Mouse (Mus musculus) limb, embryonic 14.5 days (tissue): ENCODE data around the gene Hspa12a. TPM values are rescaled to one million over a fixed set of nuclear protein-coding genes. Genes with fewer than 3 reads are reported as not detected.

ENCODE experiments used
- ATAC-seq: fragments of 200-750 bp; cut with Nextera tagmentation; 2 replicates; pipeline ENCODE4 v1.8.0; 2017; ENCODE audit warnings: low read depth, moderate number of reproducible peaks, moderate TSS enrichment; ENCODE audit not compliant: low FRiP score
- DNase-seq: peaks from one replicate; pipeline ENCODE4 v3.0.0-alpha.2; 2015; ENCODE audit warnings: low spot score
- H3K27ac ChIP-seq: fragments of 300-500 bp; sonication (generic); replicated peaks from 2 replicates; pipeline ENCODE4 v1.5.1; 2014; ENCODE audit warnings: low read depth, mild to moderate bottlenecking, low read length, moderate library complexity, mixed read lengths
- H3K27me3 ChIP-seq: fragments of 300-500 bp; sonication (generic); 2 replicates; pipeline ENCODE4 v1.6.1; 2014; ENCODE audit warnings: low read length, mixed read lengths; ENCODE audit not compliant: control insufficient read depth, insufficient read depth
- H3K36me3 ChIP-seq: fragments of 300-500 bp; sonication (generic); 2 replicates; pipeline ENCODE4 v1.6.1; 2014; ENCODE audit warnings: mild to moderate bottlenecking, low read length, moderate library complexity, mixed read lengths; ENCODE audit not compliant: control insufficient read depth, insufficient read depth
- H3K4me1 ChIP-seq: fragments of 300-500 bp; sonication (generic); 2 replicates; pipeline ENCODE4 v1.6.1; 2014; ENCODE audit warnings: antibody characterized with exemption, low read length, mixed read lengths; ENCODE audit not compliant: control insufficient read depth, insufficient read depth
- H3K4me2 ChIP-seq: fragments of 300-500 bp; sonication (generic); replicated peaks from 2 replicates; pipeline ENCODE4 v1.6.1; 2014; ENCODE audit warnings: low read depth, mild to moderate bottlenecking, low read length, moderate library complexity; ENCODE audit not compliant: severe bottlenecking
- H3K4me3 ChIP-seq: fragments of 300-500 bp; sonication (generic); replicated peaks from 2 replicates; pipeline ENCODE4 v1.5.1; 2014; ENCODE audit warnings: low read length
- H3K9ac ChIP-seq: fragments of 300-500 bp; sonication (generic); 2 replicates; pipeline ENCODE4 v1.6.1; 2014; ENCODE audit warnings: mild to moderate bottlenecking, low read depth, low read length, moderate library complexity; ENCODE audit not compliant: severe bottlenecking
- H3K9me3 ChIP-seq: fragments of 300-500 bp; sonication (generic); 2 replicates; pipeline ENCODE4 v1.6.1; 2016; ENCODE audit warnings: low read length; ENCODE audit not compliant: control insufficient read depth
- POLR2A ChIP-seq: fragments of 200-500 bp; IDR thresholded peaks from 2 replicates; pipeline ENCODE4 v1.8.0; 2012; ENCODE audit warnings: inconsistent platforms, mild to moderate bottlenecking, moderate library complexity, borderline replicate concordance; ENCODE audit not compliant: insufficient read depth, insufficient read length; ENCODE audit errors: extremely low read depth
- WGBS: fragments of 180-500 bp; shearing (Covaris S2); extraction: QIAGEN DNeasy Blood & Tissue Kit; methylation state at CpG from one replicate; pipeline ENCODE4 v1.1.7; 2014; 5-methylcytosine and 5-hydroxymethylcytosine counted together
- polyA plus RNA-seq, 2 experiments: library from polyadenylated mRNA; depleted of rRNA in 1 of 2; stranded (reverse) in 1 of 2; unstranded in 1 of 2; fragments of >200 nt; fragmentation: Nextera tagmentation in 1 of 2; extraction: Ambion mirVana in 1 of 2; gene quantifications; 2 replicates each; pipeline versions ENCODE4 v1.2.1 to v1.2.3; 2012 to 2014

Gene Hspa12a
- polyA plus RNA-seq, 2 experiments: 2.4 to 6.1 TPM

- no peaks in the 10 kb centered on the region for H3K9me3 ChIP-seq
- H3K27me3 ChIP-seq: no peaks in the 10 kb centered on the region
- DNase-seq: no peak
- ATAC-seq: no peak
- H3K36me3 ChIP-seq: no peaks in the 10 kb centered on the region
- H3K4me1 ChIP-seq: no peaks in the 10 kb centered on the region
- H3K9ac ChIP-seq: no peak within 1 kb of the TSS
- TF ChIP-seq POLR2A: no peak
- no peak within 1 kb of the TSS for H3K27ac ChIP-seq
- no peak within 1 kb of the TSS for H3K4me2 ChIP-seq
- H3K4me3 ChIP-seq: no peak within 1 kb of the TSS
- 42% methylated on average over 10 of the region's 10 CpGs for WGBS
Measured at GRCm38 (mm10) chr19:58794284-58794683, 149.2 kb downstream of the Hspa12a start, which contains the start of gene 1700019N19Rik. TSS of gene 1700019N19Rik (minus strand) at chr19:58794461.

- WGBS: 76% methylated on average over 11 of the region's 11 CpGs
- Histone ChIP-seq H3K36me3 (no peaks in the 10 kb centered on the region), H3K4me2 (no peak overlapping the region), H3K27me3 (no peaks in the 10 kb centered on the region), H3K27ac (no peak overlapping the region), H3K9ac (no peak overlapping the region), H3K4me3 (no peak overlapping the region), H3K9me3 (no peaks in the 10 kb centered on the region), H3K4me1 (no peaks in the 10 kb centered on the region)
- no peak for ATAC-seq
- no peak for DNase-seq
- no peak for TF ChIP-seq POLR2A
Measured at GRCm38 (mm10) chr19:58789194-58789593, 154.3 kb downstream of the Hspa12a start.

DNA sequence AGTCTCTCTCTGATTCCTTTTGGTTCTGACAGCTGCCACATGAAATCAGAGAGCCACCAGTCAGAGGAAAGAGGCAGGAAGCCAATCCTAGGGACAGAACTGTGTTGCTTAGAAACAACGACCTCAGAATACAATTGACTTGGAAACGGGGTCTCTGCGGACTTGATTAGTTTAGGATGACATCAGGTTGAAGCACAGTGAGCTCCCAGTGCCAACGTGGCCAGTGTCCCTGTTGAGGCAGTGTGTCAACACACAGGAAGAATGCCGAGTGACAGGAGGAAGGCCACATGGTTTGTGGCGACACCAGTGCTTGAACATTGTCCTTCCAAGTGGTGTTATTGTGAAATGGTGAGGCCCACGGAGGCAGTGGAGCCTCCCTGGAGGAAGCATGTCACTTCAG, 159.5 kb downstream of the Hspa12a start:
- no peak for TF ChIP-seq POLR2A
- ATAC-seq: no peak
- Histone ChIP-seq H3K9me3 (no peaks in the 10 kb centered on the region), H3K27me3 (no peaks in the 10 kb centered on the region), H3K4me1 (no peaks in the 10 kb centered on the region), H3K4me3 (no peak overlapping the region), H3K4me2 (no peak overlapping the region), H3K9ac (no peak overlapping the region), H3K36me3 (no peaks in the 10 kb centered on the region), H3K27ac (no peak overlapping the region)
- no peak for DNase-seq
- WGBS: 52% methylated on average over 7 of the region's 7 CpGs

DNA sequence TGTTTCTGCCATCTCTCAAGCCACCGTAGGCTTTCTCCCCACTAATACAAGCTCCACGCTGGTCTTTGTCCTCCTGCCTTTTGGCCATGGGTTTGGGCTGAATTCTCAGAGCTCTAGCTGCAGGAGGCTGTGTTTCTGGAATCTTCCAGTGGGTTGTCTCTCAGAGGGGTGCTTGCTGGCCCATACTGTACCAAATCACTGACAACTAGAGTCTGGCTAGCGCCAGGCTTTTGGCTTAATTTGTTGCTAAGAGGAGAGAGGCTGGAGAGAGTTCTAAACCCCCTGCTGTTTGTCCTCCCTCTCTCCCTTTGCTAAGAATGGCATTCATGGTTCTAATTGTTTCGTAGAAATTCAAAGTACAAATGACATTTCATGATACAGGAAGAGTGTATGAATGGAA, 161.9 kb downstream of the Hspa12a start:
- H3K9me3 ChIP-seq: no peaks in the 10 kb centered on the region
- no peak for DNase-seq
- TF ChIP-seq POLR2A: no peak

GRCm38 (mm10) chr19:58776461-58776860, 167.0 kb downstream of the Hspa12a start:
- Histone ChIP-seq H3K9ac (no peak overlapping the region), H3K4me1 (no peaks in the 10 kb centered on the region), H3K36me3 (no peaks in the 10 kb centered on the region), H3K27ac (no peak overlapping the region), H3K9me3 (no peaks in the 10 kb centered on the region), H3K4me3 (no peak overlapping the region), H3K27me3 (no peaks in the 10 kb centered on the region), H3K4me2 (no peak overlapping the region)
- TF ChIP-seq POLR2A: no peak
- 77% methylated on average over 5 of the region's 5 CpGs for WGBS
- ATAC-seq (no peak), DNase-seq (no peak)

More for the DNA sequence above, 161.9 kb downstream of the Hspa12a start:
- WGBS: 66% methylated on average over 4 of the region's 4 CpGs
- Histone ChIP-seq H3K4me2 (no peak overlapping the region), H3K9ac (no peak overlapping the region), H3K27me3 (no peaks in the 10 kb centered on the region), H3K27ac (no peak overlapping the region), H3K4me3 (no peak overlapping the region), H3K4me1 (no peaks in the 10 kb centered on the region), H3K36me3 (no peaks in the 10 kb centered on the region)
- ATAC-seq: no peak

DNA sequence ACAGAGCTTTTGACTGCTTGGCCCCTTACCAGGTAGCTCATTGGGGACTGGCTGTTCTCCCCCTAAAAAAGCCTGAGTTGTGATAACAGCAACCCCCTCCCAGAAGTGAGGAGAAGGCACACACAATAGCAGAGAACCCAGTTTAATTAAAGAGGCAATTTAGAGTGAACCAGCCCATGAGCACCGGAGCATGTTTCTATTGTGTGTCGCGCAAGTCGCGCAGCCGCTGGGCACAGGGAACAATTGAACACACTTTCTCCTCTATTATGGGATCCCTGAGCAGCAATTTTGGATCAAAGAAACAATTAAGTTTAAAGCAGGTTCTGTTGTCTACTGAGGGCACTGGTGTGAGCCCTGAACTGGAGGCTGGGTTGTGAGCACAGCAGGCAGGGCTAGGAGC, 176.1 kb downstream of the Hspa12a start:
- no peak overlapping the region for H3K9ac ChIP-seq
- WGBS: 86% methylated on average over 6 of the region's 6 CpGs
- H3K27ac ChIP-seq: no peak overlapping the region
- no peak overlapping the region for H3K4me2 ChIP-seq
- H3K27me3 ChIP-seq: no peaks in the 10 kb centered on the region
- no peak for DNase-seq
- H3K4me3 ChIP-seq: no peak overlapping the region
- no peak for ATAC-seq
- H3K36me3 ChIP-seq: no peaks in the 10 kb centered on the region
- H3K9me3 ChIP-seq: no peaks in the 10 kb centered on the region
- TF ChIP-seq POLR2A: no peak
- H3K4me1 ChIP-seq: peaks cover 16% of the 10 kb centered on the region
